Mouse (Mus musculus) gastrocnemius, postnatal 4 days (tissue): Measurements from ENCODE around the gene Ctsm. TPM values are rescaled to one million over a fixed set of nuclear protein-coding genes. Genes with fewer than 3 reads are reported as not detected.
"Not testable (repeated sequence)": the region's sequence is repeated elsewhere in the genome, so short reads cannot be mapped to it uniquely, and the experiment has no call there.

Source experiments
- DNase-seq, 2 experiments: peaks; one replicate each; pipeline ENCODE4 v3.0.0; 2021 to 2022; ENCODE audit warnings: low spot score in 2 of 2, mixed read lengths in 2 of 2
- long read RNA-seq, 2 experiments: library from polyadenylated mRNA; stranded (forward); transcript quantifications; one replicate each; pipeline ENCODE4 v2.0.0; 2021
- total RNA-seq, 2 experiments: library from RNA; stranded (reverse); gene quantifications; 2 replicates each; pipeline ENCODE4 v1.2.3; 2021

Gene Ctsm
- total RNA-seq = not detected
- long read RNA-seq, experiment 1 = 0 reads
- long read RNA-seq, experiment 2 = 0 reads

DNA sequence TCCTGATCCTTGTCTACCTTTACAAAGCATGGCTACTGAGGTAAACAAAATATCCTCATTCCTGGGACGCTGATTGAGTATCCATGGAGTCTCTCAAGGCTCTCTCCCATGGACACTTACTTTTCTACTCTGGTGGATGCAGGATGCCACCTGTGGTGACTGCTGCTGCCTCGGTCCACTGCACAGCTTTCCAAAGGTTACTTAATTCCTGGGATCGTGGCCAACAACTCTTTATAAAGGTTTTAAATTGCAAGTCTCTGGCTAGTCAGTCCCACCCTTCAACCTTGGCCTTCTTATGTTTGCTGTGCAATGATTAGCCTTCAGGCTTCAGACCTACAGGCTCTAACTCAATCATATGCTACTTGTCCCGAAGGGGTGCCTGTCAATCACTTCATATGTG lies at the start of gene Ctsm:
Gene Ctsm, minus strand, starts transcription at position 209 of the 400 bp plus-strand sequence.
- no peak for DNase-seq

DNA sequence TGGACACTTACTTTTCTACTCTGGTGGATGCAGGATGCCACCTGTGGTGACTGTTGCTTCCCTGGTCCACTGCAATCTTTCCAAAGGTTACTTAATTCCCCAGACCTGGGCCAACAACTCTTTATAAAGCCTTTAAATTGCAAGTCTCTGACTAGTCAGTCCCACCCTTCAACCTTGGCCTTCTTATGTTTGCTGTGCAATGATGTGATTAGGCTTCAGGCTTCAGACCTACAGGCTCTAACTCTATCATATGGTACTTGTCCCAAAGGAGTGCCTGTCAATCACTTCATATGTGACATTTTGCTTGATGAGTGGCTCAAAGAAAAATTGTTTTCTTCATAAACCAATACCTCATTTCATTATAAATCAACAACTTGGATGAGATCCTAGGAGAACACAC lies 28.4 kb upstream of the Ctsm start, which contains the start of gene Cts3:
Gene Cts3, minus strand, starts transcription at position 101 of the 400 bp plus-strand sequence.
- no peak for DNase-seq

DNA sequence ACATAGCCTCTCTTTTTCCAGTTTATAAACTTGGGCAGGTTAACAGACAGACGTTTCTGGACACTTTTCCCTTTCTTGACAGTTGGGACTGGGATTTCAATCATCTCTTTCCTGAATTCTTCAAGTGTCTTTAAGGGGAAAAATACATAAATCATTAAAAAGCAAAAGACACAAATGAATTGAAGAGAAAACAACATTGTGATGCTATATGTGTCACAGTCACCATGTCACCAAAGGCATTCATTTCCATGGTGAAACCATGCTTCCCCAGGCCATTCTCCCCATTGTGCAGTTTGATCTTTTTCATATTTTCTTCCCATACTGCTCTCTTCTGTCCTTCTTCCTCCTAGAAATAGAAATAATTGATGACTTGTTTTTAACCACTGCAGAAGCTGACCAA lies 26.4 kb upstream of the Ctsm start, which contains the start of gene Gm49352:
Gene Gm49352, minus strand, starts transcription at position 101 of the 400 bp plus-strand sequence.
- not testable (repeated sequence) for DNase-seq

Other genes starting within 250 kb of the Ctsm start
- gene Cts7, start 183.6 kb downstream of the Ctsm start, total RNA-seq = not detected
- not detected for gene Gm49352, start 26.3 kb upstream of the Ctsm start, total RNA-seq
- not detected for gene Cts3, start 28.3 kb upstream of the Ctsm start, total RNA-seq